Mouse (Mus musculus) intestine, postnatal 0 days (tissue): ENCODE results near the gene Eif4e3. TPM values are rescaled to one million over a fixed set of nuclear protein-coding genes. Genes with fewer than 3 reads are reported as not detected.

ENCODE experiments used
- ATAC-seq: fragments of 200-750 bp; cut with Nextera tagmentation; 2 replicates; pipeline ENCODE4 v1.8.0; 2017; ENCODE audit warnings: mild to moderate bottlenecking, moderate TSS enrichment, moderate library complexity
- H3K27ac ChIP-seq: fragments of 300-500 bp; sonication (generic); 2 replicates; pipeline ENCODE4 v1.5.1; 2014; ENCODE audit warnings: mild to moderate bottlenecking, low read depth, low read length, moderate library complexity
- H3K27me3 ChIP-seq: fragments of 300-500 bp; sonication (generic); replicated peaks from 2 replicates; pipeline ENCODE4 v1.6.1; 2014; ENCODE audit warnings: low read length, mixed read lengths; ENCODE audit not compliant: control insufficient read depth, insufficient read depth
- H3K36me3 ChIP-seq: fragments of 300-500 bp; sonication (generic); 2 replicates; pipeline ENCODE4 v1.6.1; 2014; ENCODE audit warnings: mild to moderate bottlenecking, moderate library complexity; ENCODE audit not compliant: control insufficient read depth, insufficient read depth
- H3K4me1 ChIP-seq: fragments of 300-500 bp; sonication (generic); replicated peaks from 2 replicates; pipeline ENCODE4 v1.6.1; 2014; ENCODE audit warnings: antibody characterized with exemption, low read length, mixed read lengths; ENCODE audit not compliant: control insufficient read depth, insufficient read depth
- H3K4me2 ChIP-seq: fragments of 300-500 bp; sonication (generic); replicated peaks from 2 replicates; pipeline ENCODE4 v1.6.1; 2014; ENCODE audit warnings: low read depth, mild to moderate bottlenecking, moderate library complexity
- H3K4me3 ChIP-seq: fragments of 300-500 bp; sonication (generic); 2 replicates; pipeline ENCODE4 v1.5.1; 2014; ENCODE audit warnings: low read depth, low read length
- H3K9ac ChIP-seq: fragments of 300-500 bp; sonication (generic); 2 replicates; pipeline ENCODE4 v1.6.1; 2014; ENCODE audit warnings: mild to moderate bottlenecking, low read depth, low read length
- H3K9me3 ChIP-seq: fragments of 300-500 bp; sonication (generic); 2 replicates; pipeline ENCODE4 v1.6.1; 2016; ENCODE audit warnings: mixed run types; ENCODE audit not compliant: control insufficient read depth
- CTCF ChIP-seq: sonication (generic); IDR thresholded peaks from 2 replicates; pipeline ENCODE4 v1.5.1; 2016; ENCODE audit warnings: low read depth, mild to moderate bottlenecking, control low read depth, antibody characterized with exemption, moderate library complexity
- WGBS: fragments of 180-500 bp; shearing (Covaris S2); extraction: QIAGEN DNeasy Blood & Tissue Kit; methylation state at CpG from one replicate; pipeline ENCODE4 v1.1.7; 2014; 5-methylcytosine and 5-hydroxymethylcytosine counted together
- polyA plus RNA-seq: library from polyadenylated mRNA; unstranded; fragments of >200 nt; fragmentation: Nextera tagmentation; extraction: Ambion mirVana; gene quantifications from 2 replicates; pipeline ENCODE4 v1.2.1, GENCODE M21; 2015

Gene Eif4e3
- 6.7 and 7.4 TPM in 2 replicates for polyA plus RNA-seq

GRCm38 (mm10) chr6:99666318-99667171 lies at the start of gene Eif4e3, which contains the start of gene Gm20696:
Eif4e3 (minus strand) TSS chr6:99666771.
Gm20696 (minus strand) TSS chr6:99666797.
- under 1% methylated on average over 43 of the region's 75 CpGs for WGBS
- ATAC-seq = peak; percentile 74
- no peaks in the 10 kb centered on the region for H3K27me3 ChIP-seq

GRCm38 (mm10) chr6:99715913-99716312 lies 49.3 kb upstream of the Eif4e3 start:
- no peaks in the 10 kb centered on the region for H3K9me3 ChIP-seq
- no peak overlapping the region for H3K4me2 ChIP-seq
- H3K4me1 ChIP-seq = no peaks in the 10 kb centered on the region
- H3K27me3 ChIP-seq = no peaks in the 10 kb centered on the region
- WGBS = 71% methylated on average over 6 of the region's 6 CpGs
- H3K4me3 ChIP-seq = no peak overlapping the region
- no peak for ATAC-seq
- peak; percentile 11; the same call in 1 of the 2 replicates for TF ChIP-seq CTCF
- H3K9ac ChIP-seq = no peak overlapping the region
- no peaks in the 10 kb centered on the region for H3K36me3 ChIP-seq
- no peak overlapping the region for H3K27ac ChIP-seq

More at GRCm38 (mm10) chr6:99666318-99667171, at the start of gene Eif4e3, which contains the start of gene Gm20696:
- Histone ChIP-seq H3K4me1 (no peaks in the 10 kb centered on the region), H3K4me2 (peak within 1 kb of the TSS; percentile 98), H3K27ac (peak within 1 kb of the TSS; percentile 73), H3K36me3 (no peaks in the 10 kb centered on the region), H3K9me3 (no peaks in the 10 kb centered on the region), H3K4me3 (peak within 1 kb of the TSS; percentile 77), H3K9ac (peak within 1 kb of the TSS; percentile 66)
- no peak for TF ChIP-seq CTCF

GRCm38 (mm10) chr6:99715191-99715590 lies 48.6 kb upstream of the Eif4e3 start:
- 62% methylated on average over 6 of the region's 6 CpGs for WGBS
- Histone ChIP-seq H3K4me2 (no peak overlapping the region), H3K4me3 (no peak overlapping the region), H3K36me3 (no peaks in the 10 kb centered on the region), H3K4me1 (no peaks in the 10 kb centered on the region), H3K27me3 (no peaks in the 10 kb centered on the region), H3K9ac (no peak overlapping the region), H3K9me3 (no peaks in the 10 kb centered on the region), H3K27ac (no peak overlapping the region)
- TF ChIP-seq CTCF = 0 out of 2 replicates have a peak, but pooled peaks have one; percentile 1
- no peak for ATAC-seq

GRCm38 (mm10) chr6:99713256-99713655 lies 46.7 kb upstream of the Eif4e3 start:
- Histone ChIP-seq H3K9me3 (no peaks in the 10 kb centered on the region), H3K27ac (no peak overlapping the region), H3K9ac (no peak overlapping the region), H3K27me3 (no peaks in the 10 kb centered on the region), H3K4me3 (no peak overlapping the region), H3K4me1 (no peaks in the 10 kb centered on the region), H3K4me2 (no peak overlapping the region), H3K36me3 (no peaks in the 10 kb centered on the region)
- TF ChIP-seq CTCF = no peak
- WGBS = 83% methylated on average over 5 of the region's 5 CpGs
- no peak for ATAC-seq

- 48% methylated on average over 11 of the region's 11 CpGs for WGBS
- Histone ChIP-seq H3K4me3 (no peak overlapping the region), H3K9me3 (no peaks in the 10 kb centered on the region), H3K27ac (no peak overlapping the region), H3K4me2 (no peak overlapping the region), H3K9ac (no peak overlapping the region), H3K36me3 (no peaks in the 10 kb centered on the region), H3K27me3 (no peaks in the 10 kb centered on the region), H3K4me1 (no peaks in the 10 kb centered on the region)
- ATAC-seq = no peak
- TF ChIP-seq CTCF = no peak
These were observed 45.1 kb upstream of the Eif4e3 start for GRCm38 (mm10) chr6:99711576-99712101.

GRCm38 (mm10) chr6:99700484-99700883 lies 33.9 kb upstream of the Eif4e3 start:
- TF ChIP-seq CTCF = no peak
- H3K4me3 ChIP-seq = no peak overlapping the region
- ATAC-seq = no peak
- H3K36me3 ChIP-seq = no peaks in the 10 kb centered on the region
- no peak overlapping the region for H3K27ac ChIP-seq
- H3K9ac ChIP-seq = no peak overlapping the region
- H3K4me1 ChIP-seq = no peaks in the 10 kb centered on the region
- no peaks in the 10 kb centered on the region for H3K9me3 ChIP-seq
- 66% methylated on average over 3 of the region's 3 CpGs for WGBS
- H3K4me2 ChIP-seq = no peak overlapping the region
- H3K27me3 ChIP-seq = 0 out of 2 replicates have a peak, but pooled peaks cover 5% of the 10 kb centered on the region
